Mouse (Mus musculus) liver, embryonic 14.5 days (tissue): Measurements from ENCODE around the gene Slc28a1. TPM values are rescaled to one million over a fixed set of nuclear protein-coding genes. Genes with fewer than 3 reads are reported as not detected.

Source experiments
- ATAC-seq: fragments of 200-750 bp; cut with Nextera tagmentation; 2 replicates; pipeline ENCODE4 v1.8.0; 2017; ENCODE audit warnings: moderate number of reproducible peaks, mild to moderate bottlenecking, moderate library complexity; ENCODE audit not compliant: insufficient read depth
- DNase-seq, 3 experiments: peaks; one replicate each; pipeline ENCODE4 v3.0.0-alpha.2; 2012 to 2013; ENCODE audit warnings: low read depth in 3 of 3, low spot score in 3 of 3
- H3K27ac ChIP-seq: fragments of 300-500 bp; sonication (generic); 2 replicates; pipeline ENCODE4 v1.5.1; 2014; ENCODE audit warnings: moderate library complexity, mild to moderate bottlenecking, control low read depth, inconsistent platforms
- H3K27me3 ChIP-seq: fragments of 300-500 bp; sonication (generic); 2 replicates; pipeline ENCODE4 v1.6.1; 2014; ENCODE audit warnings: mild to moderate bottlenecking, low read length, moderate library complexity; ENCODE audit not compliant: control insufficient read depth, insufficient read depth
- H3K36me3 ChIP-seq: fragments of 300-500 bp; sonication (generic); replicated peaks from 2 replicates; pipeline ENCODE4 v1.6.1; 2014; ENCODE audit warnings: low read depth; ENCODE audit not compliant: control insufficient read depth, insufficient read depth
- H3K4me1 ChIP-seq, 2 experiments: fragments of 200-500 bp in 1 of 2; fragments of 300-500 bp in 1 of 2; sonication (generic) in 1 of 2; replicated peaks; 2 replicates each; pipeline ENCODE4 v1.6.1; 2012 to 2014; ENCODE audit warnings: antibody characterized with exemption in 1 of 2, inconsistent platforms in 1 of 2, low read length in 1 of 2; ENCODE audit not compliant: control insufficient read depth in 2 of 2, insufficient read depth in 2 of 2
- H3K4me2 ChIP-seq: fragments of 300-500 bp; sonication (generic); 2 replicates; pipeline ENCODE4 v1.6.1; 2014; ENCODE audit warnings: low read depth, mild to moderate bottlenecking, control low read depth, moderate library complexity
- H3K4me3 ChIP-seq, 2 experiments: fragments of 200-500 bp in 1 of 2; fragments of 300-500 bp in 1 of 2; sonication (generic) in 1 of 2; 2 replicates each; pipeline ENCODE4 v1.5.1; 2012 to 2014; ENCODE audit warnings: low read depth in 2 of 2, low read length in 2 of 2, mild to moderate bottlenecking in 2 of 2, control low read depth in 1 of 2, inconsistent platforms in 1 of 2, moderate library complexity in 1 of 2; ENCODE audit not compliant: insufficient read depth in 1 of 2
- H3K9ac ChIP-seq: fragments of 300-500 bp; sonication (generic); replicated peaks from 2 replicates; pipeline ENCODE4 v1.6.1; 2014; ENCODE audit warnings: mild to moderate bottlenecking, control low read depth, moderate library complexity
- H3K9me3 ChIP-seq: fragments of 300-500 bp; sonication (generic); 2 replicates; pipeline ENCODE4 v1.6.1; 2016; ENCODE audit warnings: low read length, mixed read lengths; ENCODE audit not compliant: control insufficient read depth
- CTCF ChIP-seq: IDR thresholded peaks from 2 replicates; pipeline ENCODE4 v1.5.1; 2016; ENCODE audit warnings: antibody characterized with exemption, low read depth, control low read depth
- EP300 ChIP-seq: IDR thresholded peaks from 2 replicates; pipeline ENCODE4 v1.6.1; 2016; ENCODE audit warnings: antibody characterized with exemption, low read depth
- WGBS: fragments of 180-500 bp; shearing (Covaris S2); extraction: QIAGEN DNeasy Blood & Tissue Kit; methylation state at CpG from one replicate; pipeline ENCODE4 v1.1.7; 2014; ENCODE audit not compliant: insufficient replicate concordance; 5-methylcytosine and 5-hydroxymethylcytosine counted together
- polyA plus RNA-seq, 2 experiments: library from polyadenylated mRNA; depleted of rRNA in 1 of 2; stranded (reverse) in 1 of 2; unstranded in 1 of 2; fragments of >200 nt; fragmentation: Nextera tagmentation in 1 of 2; extraction: Ambion mirVana in 1 of 2; gene quantifications; 2 replicates each; pipeline versions ENCODE4 v1.2.1 to v1.2.3; 2012 to 2014

Slc28a1 gene
- polyA plus RNA-seq, 2 experiments: 0.50 to 0.54 TPM

GRCm38 (mm10) chr7:81169351-81169750 is 54.8 kb downstream of the Slc28a1 start:
- no peak overlapping the region for H3K4me3 ChIP-seq
- H3K9me3 ChIP-seq: no peaks in the 10 kb centered on the region
- ATAC-seq (no peak), DNase-seq (no peak)
- no peak overlapping the region for H3K9ac ChIP-seq
- no peak overlapping the region for H3K4me2 ChIP-seq
- H3K36me3 ChIP-seq: no peaks in the 10 kb centered on the region
- no peaks in the 10 kb centered on the region for H3K27me3 ChIP-seq
- TF ChIP-seq CTCF (no peak), EP300 (no peak)
- H3K27ac ChIP-seq: no peak overlapping the region
- 58% methylated on average over 7 of the region's 7 CpGs for WGBS
- H3K4me1 ChIP-seq: no peaks in the 10 kb centered on the region

- 68% methylated on average over 2 of the region's 2 CpGs for WGBS
Measured at GRCm38 (mm10) chr7:81173931-81174330, 59.3 kb downstream of the Slc28a1 start.

GRCm38 (mm10) chr7:81174654-81175053 is 60.1 kb downstream of the Slc28a1 start:
- no peak overlapping the region for H3K4me2 ChIP-seq
- H3K9ac ChIP-seq: no peak overlapping the region
- TF ChIP-seq CTCF: no peak
- no peak for TF ChIP-seq EP300
- H3K36me3 ChIP-seq: no peaks in the 10 kb centered on the region
- no peak overlapping the region for H3K4me3 ChIP-seq
- ATAC-seq: no peak
- no peaks in the 10 kb centered on the region for H3K9me3 ChIP-seq
- H3K4me1 ChIP-seq: peaks cover 0 to 2% of the 10 kb centered on the region in 2 experiments; a peak in 1 of 4 replicates
- no peak overlapping the region for H3K27ac ChIP-seq
- WGBS: 24% methylated on average over 5 of the region's 5 CpGs
- H3K27me3 ChIP-seq: no peaks in the 10 kb centered on the region
- no peak for DNase-seq

More at GRCm38 (mm10) chr7:81173931-81174330, 59.3 kb downstream of the Slc28a1 start:
- Histone ChIP-seq H3K27me3 (no peaks in the 10 kb centered on the region), H3K9me3 (no peaks in the 10 kb centered on the region), H3K9ac (no peak overlapping the region), H3K4me3 (no peak overlapping the region), H3K36me3 (no peaks in the 10 kb centered on the region), H3K4me2 (no peak overlapping the region), H3K4me1 (peaks cover 0 to 2% of the 10 kb centered on the region in 2 experiments; a peak in 1 of 4 replicates), H3K27ac (no peak overlapping the region)
- ATAC-seq: no peak
- no peak for DNase-seq
- TF ChIP-seq CTCF (no peak), EP300 (no peak)

GRCm38 (mm10) chr7:81176187-81176769 is 61.7 kb downstream of the Slc28a1 start:
- no peak overlapping the region for H3K4me2 ChIP-seq
- ATAC-seq (no peak), DNase-seq (no peak)
- H3K9ac ChIP-seq: no peak overlapping the region
- no peaks in the 10 kb centered on the region for H3K9me3 ChIP-seq
- no peaks in the 10 kb centered on the region for H3K27me3 ChIP-seq
- WGBS: 53% methylated on average over 5 of the region's 5 CpGs
- no peak for TF ChIP-seq EP300
- no peak for TF ChIP-seq CTCF
- peaks cover 0 to 2% of the 10 kb centered on the region in 2 experiments; a peak in 1 of 4 replicates for H3K4me1 ChIP-seq
- H3K4me3 ChIP-seq: no peak overlapping the region
- H3K36me3 ChIP-seq: no peaks in the 10 kb centered on the region
- H3K27ac ChIP-seq: no peak overlapping the region

GRCm38 (mm10) chr7:81179494-81179893 is 64.9 kb downstream of the Slc28a1 start:
- ATAC-seq: no peak
- Histone ChIP-seq H3K9ac (no peak overlapping the region), H3K9me3 (no peaks in the 10 kb centered on the region), H3K4me1 (peaks cover 0 to 2% of the 10 kb centered on the region in 2 experiments; a peak in 1 of 4 replicates), H3K4me3 (no peak overlapping the region), H3K4me2 (no peak overlapping the region), H3K36me3 (no peaks in the 10 kb centered on the region), H3K27ac (no peak overlapping the region), H3K27me3 (no peaks in the 10 kb centered on the region)
- no peak for DNase-seq
- TF ChIP-seq CTCF: no peak
- no peak for TF ChIP-seq EP300
- WGBS: 16% methylated on average over 5 of the region's 5 CpGs
